Mouse (Mus musculus): Measurements from ENCODE around the gene Clec4b2.

GRCm38 (mm10) chr6:123175549-123175948 lies 2.9 kb downstream of the Clec4b2 start:
- TF ChIP-seq POLR2A (IDR thresholded peaks at IDR 0.05; ENCODE audit: low read depth, low read length) = no peak
- TF ChIP-seq CTCF (conservative IDR thresholded peaks at IDR 0.05; ENCODE audit: insufficient read depth, insufficient read length, low read depth, low read length) = no peak

Data from kidney, adult 2 months (tissue).